Mouse (Mus musculus): ENCODE data around the gene Gm45753. TPM values are rescaled to one million over a fixed set of nuclear protein-coding genes. Genes with fewer than 3 reads are reported as not detected.
"Not testable (repeated sequence)": the region's sequence is repeated elsewhere in the genome, so short reads cannot be mapped to it uniquely, and the experiment has no call there.

Gm45753 gene
- total RNA-seq (2021), result not detected
- long read RNA-seq, experiment 1, result 0 reads
- long read RNA-seq, experiment 2, result 0 reads

DNA sequence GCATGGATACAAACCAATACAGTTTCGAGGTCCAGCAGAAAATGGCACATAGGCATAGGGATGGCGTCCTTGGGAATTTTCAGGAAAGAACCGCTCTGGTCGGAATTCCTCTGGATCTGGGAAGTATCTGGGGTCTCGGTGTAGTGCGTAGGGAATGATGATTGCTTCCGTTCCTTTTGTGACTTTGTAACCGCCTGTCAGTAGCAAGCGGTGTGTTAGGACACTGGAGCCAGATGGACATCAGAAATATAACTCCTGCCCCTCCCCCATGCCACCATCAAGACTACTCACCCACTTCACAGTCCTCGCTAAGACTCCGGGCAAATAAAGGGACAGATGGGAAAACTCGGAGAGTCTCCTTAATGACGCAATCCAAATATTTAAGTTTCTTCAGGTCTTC is at the start of gene Gm45753:
Gene Gm45753 (minus strand): TSS at position 101 of the 400 bp plus-strand sequence.
- no peak for DNase-seq (ENCODE audit: low spot score in 2 of 2)

DNA sequence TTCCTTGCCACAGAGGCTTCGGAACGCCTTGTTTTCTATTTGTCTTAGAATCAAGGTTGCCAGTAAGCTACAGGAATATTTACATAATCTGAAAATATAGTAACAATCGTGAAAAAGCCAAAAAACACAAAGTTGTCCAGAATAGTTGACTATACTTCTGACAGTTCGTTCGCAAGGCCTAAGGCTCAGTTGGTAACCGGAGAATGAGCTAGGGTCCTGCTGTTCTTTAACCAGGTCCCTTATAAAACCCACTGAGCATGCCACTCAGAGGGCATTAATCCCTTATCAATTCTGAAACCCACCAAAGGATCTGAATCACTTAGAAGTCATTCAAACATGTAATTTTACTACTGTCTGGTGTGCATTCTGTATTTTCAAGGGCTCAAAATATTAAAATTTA is 47.5 kb upstream of the Gm45753 start:
- no peak for DNase-seq (ENCODE audit: low spot score in 2 of 2)

DNA sequence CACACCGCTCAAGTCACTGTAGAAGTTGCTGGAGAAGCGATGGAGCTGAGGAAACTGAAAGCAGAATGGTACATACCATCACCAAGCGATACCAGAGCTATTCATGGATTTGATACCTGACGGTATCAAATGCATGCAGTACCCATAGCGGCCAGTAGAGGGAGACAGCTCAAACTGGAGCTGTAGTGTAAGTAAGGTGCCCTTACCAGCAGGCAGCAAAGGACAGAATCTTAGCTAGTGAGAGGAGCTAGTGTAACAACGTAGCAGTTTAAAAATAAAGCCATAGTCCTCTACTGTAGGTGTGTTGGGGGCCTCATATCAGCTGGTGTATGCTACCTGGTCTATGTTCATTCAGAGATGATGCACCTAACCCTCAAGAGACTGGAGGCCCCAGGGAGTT is 36.8 kb upstream of the Gm45753 start:
- peak; percentile 63 to 66 for DNase-seq (ENCODE audit: low spot score in 2 of 2)

DNA sequence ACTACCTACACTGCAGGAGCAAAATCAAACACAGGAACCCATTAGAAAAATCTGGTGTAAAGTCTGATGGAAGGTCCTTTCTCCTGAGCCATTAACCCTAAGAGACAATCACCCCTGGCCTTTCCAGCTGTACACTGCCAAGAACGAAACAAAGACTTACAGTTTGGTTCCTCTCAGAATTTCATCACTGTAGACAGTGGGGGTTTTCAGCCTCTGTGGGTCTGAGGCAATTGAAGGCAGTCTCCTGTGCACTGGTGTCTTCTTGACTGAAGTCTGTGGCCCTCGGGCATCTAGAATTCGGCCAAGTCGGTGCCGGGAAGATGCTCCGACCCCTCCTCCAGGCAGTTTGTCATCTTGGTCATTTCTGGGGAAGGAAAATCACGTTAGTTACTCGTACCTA is 36.0 kb upstream of the Gm45753 start:
- DNase-seq (ENCODE audit: low spot score in 2 of 2), result no peak

DNA sequence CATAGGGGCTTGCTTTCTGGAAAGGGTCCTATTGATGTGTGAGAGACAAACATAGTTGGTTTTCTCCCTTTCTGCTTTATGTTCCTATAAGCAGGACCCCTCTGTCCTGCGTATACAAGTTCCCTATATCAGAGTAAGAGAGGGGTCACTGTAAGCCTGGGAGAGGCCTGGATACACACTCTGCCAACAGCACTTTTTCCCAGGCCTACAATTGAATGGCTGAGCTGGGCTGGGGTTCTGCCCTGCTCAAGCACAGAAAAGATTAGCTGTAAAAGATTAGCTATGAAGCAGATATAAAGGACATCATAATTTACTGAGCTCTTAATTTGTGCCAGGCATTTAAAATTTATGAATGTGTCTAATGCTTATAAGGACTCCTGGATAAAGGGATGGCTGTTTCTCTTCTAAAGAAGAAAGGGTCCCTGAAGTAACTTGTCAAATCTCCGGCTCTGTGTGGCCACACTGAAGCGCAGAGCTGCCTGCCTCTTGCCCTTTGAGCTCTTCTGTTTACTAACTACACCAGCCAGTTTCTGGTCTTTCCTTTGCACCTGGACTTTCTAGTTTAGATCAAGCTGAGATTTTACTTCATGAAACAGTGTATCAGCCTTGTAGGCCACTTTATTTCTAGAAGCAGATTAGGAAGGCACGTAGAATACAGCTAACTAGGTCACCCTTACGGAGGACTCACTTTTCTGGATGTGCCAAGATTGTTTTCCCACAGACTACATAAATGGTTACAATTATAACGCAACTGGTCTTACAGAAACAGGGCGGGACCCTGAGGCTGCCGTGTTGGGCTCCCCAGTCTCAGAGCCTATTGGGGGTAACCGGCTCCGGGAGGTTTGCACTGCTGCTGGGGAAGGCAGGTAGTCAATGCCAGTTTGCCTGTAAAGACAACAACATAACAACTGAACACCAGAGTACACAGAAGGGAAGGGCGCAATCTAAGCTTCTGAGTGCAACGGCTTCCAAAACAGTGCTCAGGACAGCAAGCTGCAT is 33.7 kb upstream of the Gm45753 start:
- DNase-seq (ENCODE audit: low spot score in 2 of 2), result no peak

DNA sequence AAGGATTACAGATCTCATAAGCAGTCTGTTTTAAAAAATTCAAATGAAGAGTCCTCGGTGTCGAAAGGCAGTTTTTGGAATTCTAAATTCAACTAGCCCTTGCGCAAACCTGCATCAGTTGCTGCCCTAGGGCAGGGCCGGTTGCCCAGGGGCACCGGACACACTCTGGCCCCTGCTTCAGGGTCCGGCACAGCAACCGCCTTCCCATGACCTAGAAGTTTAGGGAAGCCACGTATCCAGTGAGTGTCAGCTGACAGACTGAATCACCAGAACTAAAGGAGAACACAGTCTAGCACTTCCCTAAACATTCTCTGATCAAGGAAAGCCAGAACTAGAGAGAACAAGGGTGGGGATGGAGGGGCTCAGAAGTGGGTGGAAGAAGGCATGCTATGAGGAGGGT is 25.2 kb upstream of the Gm45753 start:
- peak; percentile 33 to 41 for DNase-seq (ENCODE audit: low spot score in 2 of 2)

DNA sequence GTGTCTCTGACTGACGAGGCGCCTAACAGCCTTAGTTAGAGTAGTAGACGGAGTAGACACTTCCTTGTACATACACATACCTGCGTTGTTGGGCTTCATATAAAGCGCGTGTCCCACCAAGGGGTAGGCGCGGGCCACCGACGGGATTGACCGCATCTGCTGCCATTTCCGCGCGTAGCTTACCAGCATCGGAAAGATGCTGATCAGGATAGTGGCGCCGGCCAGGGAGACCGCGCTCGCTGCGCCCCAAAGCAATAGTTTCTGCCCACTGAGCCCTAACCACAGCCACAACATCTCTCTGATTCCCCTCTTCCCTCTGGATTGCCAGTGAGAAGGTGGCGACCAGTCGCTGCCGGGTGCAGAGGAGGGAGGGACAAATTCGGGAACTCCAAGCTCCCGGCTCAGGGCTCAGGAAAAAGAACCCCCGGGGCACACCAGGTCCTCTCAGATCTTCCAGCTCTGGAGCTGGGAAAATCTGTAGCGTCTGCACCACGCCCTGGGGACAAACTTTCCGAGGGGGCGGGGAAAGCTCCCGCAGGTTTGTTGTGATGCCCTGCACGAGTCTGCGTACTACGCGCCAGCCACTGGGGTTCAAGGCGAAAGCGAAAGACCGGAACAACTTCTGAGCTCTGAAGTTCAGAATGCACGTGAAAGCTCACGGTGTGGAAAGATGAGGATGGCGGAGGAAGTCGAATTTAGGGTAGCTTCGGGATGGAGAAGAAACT is 24.6 kb upstream of the Gm45753 start, which contains the start of gene Cyp4v3:
Gene Cyp4v3 (minus strand): TSS at position 532 of the 725 bp plus-strand sequence.
- DNase-seq (ENCODE audit: low spot score in 2 of 2), result peak; percentile 69 to 77

DNA sequence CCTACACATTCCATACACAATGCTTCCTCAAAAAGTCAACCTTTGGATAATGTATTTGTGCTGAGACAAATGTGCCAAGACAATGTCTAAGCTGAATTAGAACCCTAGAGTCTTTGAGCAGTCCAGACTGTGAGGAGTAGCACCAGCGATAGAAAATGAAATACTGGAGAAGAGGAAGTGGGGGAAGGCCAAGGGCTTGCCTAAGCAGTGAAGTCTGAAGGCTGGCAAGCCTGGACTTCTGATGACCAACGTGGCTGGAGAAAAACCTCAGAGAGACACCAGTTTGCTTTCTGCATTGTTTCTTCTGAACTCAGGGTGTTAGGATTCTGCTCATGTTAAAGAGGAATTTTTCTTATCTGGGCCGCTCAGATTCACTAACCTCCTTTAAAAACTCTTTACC is 22.6 kb upstream of the Gm45753 start:
- no peak for DNase-seq (ENCODE audit: low spot score in 2 of 2)

DNA sequence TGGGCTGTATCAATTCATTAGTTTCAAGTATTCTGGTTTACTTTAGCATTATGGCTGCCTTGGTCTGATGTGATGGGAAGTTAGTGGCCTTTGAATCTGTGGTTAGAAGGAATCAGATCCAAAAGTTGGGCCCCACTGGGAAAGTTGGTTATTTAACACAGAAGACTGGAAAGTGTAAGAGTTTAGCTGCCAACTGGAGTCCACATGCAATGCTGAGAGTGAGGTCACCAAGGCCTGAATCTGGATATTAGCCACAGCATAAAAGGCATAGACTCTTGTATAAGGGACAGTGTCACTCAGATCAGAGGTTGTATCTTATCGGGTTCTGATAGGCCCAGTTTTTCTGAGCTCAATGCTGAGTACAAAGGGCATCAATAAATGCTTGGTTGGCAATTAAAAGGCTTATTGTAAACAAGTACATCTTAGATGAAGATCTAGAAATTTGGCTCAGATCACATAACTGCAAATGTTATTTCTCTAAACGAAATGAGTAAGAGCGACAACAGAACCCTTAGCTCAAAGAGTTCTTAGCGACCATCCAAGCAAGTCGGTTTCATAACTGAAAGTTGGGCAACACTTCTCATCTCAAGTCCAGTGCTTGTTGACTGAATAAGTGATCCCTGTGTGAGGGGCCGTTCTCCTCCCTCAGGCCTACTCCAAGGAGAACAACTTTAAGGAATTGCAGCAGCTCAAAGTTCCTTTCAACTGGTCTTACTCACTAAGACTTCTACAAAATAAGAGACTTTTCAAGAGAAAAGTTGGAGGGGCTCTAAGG is 21.1 kb upstream of the Gm45753 start:
- no peak for DNase-seq (ENCODE audit: low spot score in 2 of 2)

DNA sequence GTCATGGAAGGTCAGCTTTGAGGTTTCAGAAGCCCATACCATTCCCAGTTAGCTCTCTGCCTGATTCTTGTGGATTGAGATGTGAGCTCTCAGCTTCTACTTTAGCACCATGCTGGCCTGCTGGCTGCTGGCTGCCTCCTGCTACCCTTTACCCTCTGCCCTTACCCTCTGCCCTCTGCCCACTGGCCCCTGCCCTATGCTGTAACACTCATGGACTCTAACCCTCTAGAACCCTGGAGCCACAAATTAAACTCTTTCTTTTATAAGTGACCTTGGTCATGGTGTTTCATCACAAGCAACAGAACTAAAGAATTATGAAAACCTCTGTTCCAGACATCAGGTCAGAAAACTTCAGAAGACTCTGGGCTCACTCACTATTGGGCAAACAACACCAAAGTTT is 18.8 kb upstream of the Gm45753 start:
- not testable (repeated sequence) for DNase-seq (ENCODE audit: low spot score in 2 of 2)

DNA sequence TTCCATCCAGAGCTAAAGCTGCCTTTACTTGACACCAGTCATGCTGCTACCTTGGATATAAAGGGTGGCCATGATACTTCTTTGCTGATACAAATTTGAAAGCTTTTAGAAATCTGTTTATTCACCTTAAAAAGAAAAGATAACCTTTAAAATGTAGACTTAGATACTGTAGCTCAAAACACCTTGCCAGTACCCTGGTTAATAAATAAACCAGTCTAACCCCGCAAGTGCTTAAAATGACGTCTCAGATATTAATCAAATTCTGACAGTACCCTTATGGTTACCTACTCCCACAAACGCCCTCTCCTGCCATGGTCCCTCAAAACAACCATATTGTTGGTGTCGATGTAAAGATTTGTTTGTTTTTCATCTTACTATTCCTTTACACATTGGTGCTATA is 15.9 kb upstream of the Gm45753 start:
- no peak for DNase-seq (ENCODE audit: low spot score in 2 of 2)

DNA sequence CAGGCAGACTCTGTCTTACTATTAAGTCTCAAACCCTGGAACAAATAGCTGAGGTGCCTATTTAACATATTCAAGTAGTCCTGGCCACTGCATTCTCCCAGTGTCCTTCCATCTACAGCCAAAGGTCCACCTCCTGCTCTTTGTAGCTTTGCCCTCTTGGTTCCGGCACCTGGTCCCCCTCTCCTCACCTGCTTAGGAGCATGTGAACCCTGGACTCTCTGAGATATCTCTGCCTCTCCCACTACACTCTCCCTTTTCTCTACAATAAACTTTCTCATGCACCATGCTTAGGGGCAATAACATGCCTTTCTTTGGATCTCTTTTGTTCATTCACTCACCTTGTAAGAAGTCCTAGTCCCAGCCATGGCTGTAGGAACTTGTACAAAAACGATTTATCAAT is 13.1 kb upstream of the Gm45753 start:
- DNase-seq (ENCODE audit: low spot score in 2 of 2), result no peak

DNA sequence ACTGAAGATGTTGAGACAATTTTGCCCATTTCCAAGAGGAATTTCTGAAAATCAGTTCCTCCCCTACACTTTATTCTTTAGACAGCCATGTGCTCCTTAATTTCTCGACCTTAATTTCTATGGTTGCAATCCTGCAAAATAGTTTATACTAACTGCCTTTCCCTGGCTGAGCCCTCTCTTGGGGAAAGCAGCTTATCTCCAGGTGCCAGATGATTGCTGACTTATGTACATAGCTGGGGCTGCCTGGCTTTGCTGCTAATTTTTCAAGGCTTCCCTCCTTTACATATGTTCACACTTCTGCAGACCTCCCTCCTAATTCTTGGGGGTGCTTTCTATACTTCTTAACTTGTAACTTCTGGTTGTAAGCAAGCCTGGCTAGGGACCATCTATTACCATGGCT is 12.7 kb upstream of the Gm45753 start:
- no peak for DNase-seq (ENCODE audit: low spot score in 2 of 2)

DNA sequence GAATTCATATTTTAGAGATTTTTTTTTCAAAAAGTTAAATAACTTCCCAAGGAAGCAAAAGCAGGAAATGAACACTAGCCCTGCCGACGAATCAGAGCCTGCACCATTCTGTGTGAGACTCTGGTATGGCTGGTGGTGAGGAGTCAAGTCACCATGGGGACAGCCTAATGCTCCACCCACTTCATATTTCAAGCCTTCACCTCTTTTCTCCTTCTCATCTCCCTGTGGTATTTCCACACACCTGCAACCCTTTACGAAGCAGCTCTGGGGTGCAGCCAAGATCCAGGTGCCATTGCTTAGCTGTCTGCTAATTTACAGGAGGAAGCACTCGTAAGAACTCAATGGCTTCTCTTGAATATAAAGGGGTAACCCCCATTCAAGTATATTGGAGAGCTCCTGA is 2.7 kb upstream of the Gm45753 start:
- no peak for DNase-seq (ENCODE audit: low spot score in 2 of 2)

DNA sequence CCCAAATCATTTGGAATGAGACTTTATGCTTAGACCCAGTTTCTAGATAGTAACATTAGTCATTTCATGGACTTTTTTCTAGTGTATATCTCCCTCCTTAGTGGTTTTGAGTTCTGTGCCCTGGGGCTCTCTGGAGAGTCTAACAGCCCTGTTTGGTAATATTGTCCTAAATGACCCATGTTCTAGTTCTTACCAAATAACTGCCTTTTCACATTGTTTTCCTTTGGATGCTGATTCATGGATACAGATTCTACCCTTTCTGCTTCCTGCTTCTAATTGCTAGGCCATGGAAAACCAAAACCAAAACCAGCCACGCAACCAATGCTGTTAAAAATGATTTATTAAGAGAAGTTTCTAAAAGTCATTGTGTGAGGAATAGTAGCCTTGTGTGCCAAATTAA is 2.8 kb downstream of the Gm45753 start:
- no peak for DNase-seq (ENCODE audit: low spot score in 2 of 2)

DNA sequence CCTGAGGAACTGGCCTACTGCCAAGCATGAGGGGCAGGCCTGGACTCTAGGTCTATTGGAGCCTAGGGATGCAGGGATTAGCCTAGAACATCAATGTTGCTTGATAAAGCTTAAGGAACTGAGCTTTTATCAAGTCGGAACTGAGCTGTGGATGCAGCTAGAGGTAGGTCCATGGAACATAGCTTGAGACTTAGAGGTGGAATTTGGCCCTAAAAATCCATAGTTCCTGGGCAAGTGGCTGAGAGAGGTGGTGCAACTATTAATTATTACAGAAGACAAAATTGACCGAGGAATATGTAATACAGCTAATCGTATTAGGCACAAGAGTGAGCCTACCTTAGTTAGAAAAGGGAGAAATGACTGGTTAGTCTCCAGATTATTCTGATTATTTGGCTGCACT is 3.9 kb downstream of the Gm45753 start:
- DNase-seq (ENCODE audit: low spot score in 2 of 2), result no peak

DNA sequence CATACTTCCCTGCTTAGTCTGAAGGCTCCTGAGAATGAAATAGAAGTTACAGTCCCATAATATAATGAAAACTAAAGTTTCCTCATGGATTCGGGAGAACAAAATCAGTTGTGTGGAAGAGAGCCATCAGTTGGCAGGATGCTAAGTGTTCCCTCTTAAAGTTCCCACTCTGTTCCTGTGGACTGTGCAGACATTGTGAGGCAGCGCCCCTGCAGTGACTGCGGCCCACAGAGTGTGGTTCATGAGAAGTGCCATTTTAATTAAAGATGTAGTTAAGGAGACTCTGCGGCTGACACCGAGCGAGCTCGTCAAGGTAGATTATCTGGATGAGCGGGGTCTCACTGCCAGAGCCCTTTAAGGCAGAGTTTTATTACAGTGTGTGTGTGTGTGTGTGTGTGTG is 5.9 kb downstream of the Gm45753 start:
- no peak for DNase-seq (ENCODE audit: low spot score in 2 of 2)

DNA sequence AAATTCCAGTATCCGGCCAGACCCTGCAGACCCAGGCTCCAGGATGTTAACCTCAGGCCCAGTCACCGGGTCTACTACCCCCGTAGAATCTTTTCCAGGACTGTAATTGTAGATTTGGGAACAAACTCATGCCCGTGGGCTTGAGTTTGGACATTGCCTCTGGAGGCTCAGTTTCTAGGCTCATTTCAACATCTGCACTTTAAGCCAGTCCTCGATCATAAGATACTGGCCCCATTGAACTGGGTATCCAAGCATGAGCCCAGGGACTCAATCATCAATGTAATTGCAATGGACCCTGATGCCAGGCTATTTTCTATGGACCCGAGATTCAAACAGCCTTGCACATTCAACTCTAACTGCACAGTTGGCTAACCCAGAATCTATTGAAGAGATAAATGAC is 13.0 kb downstream of the Gm45753 start:
- no peak for DNase-seq (ENCODE audit: low spot score in 2 of 2)

DNA sequence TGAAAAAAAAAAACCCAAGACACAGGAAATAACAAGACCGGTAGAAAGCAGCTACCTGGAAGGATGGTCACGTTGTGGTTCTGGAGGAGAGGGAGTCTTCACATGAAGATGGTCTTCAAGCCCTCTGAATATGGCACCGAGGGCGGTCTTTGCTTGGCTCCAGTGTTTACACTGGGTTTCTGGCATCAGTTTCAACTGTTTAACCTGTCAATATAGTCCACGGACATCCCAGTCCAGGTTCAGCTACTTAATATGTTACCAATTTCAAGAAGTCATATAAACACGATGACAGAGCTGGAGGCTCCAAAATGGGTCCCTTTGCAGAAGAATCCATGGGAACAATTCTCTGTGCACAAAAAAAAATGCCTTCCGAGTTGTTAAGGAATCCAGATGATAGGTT is 13.6 kb downstream of the Gm45753 start, which contains the start of gene Klkb1:
Gene Klkb1 (minus strand): TSS at position 173 of the 400 bp plus-strand sequence.
- no peak for DNase-seq (ENCODE audit: low spot score in 2 of 2)

DNA sequence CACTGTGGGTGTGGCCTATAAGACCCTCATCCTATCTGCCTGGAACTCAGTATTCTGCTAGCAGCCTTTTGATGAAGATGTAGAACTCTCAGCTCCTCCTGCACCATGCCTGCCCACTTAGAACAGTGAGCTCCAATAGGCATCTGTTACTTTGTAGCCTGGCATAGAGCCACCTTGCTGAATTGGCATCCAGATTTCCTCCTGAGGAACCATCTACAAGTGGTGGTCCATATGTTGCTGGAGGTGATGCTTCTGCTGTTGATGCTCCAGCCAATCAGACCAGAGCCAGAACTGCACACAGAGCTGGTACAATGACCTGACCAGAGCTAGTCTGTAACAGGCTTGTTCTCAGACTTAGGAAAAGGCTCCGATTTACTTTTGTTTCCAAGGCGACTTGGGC is 16.5 kb downstream of the Gm45753 start:
- DNase-seq (ENCODE audit: low spot score in 2 of 2), result no peak

DNA sequence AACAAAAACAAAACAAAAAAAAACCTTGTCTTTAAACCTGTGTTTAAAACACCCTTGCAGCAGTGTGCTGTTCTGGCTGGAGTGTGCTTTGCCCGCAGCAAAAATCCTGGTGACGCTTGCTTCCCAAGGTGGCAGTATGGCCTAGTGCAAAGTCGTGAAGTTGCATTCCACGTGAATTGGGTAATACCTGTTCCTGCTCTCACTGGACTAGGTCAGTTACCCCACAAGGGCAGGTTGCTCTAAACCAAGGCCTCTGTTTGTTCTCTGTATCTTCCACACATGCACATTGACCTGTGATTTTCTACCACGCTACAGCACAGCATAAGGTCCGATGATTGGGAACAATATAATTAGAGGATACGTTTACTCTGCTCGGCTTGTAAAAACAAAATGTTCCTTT is 26.6 kb downstream of the Gm45753 start:
- no peak for DNase-seq (ENCODE audit: low spot score in 2 of 2)
